Mouse (Mus musculus) heart, postnatal 0 days (tissue): Measurements from ENCODE around the gene Camkv. TPM values are rescaled to one million over a fixed set of nuclear protein-coding genes. Genes with fewer than 3 reads are reported as not detected.

Source experiments
- ATAC-seq: fragments of 200-750 bp; cut with Nextera tagmentation; 2 replicates; pipeline ENCODE4 v1.8.0; 2017; ENCODE audit warnings: low read depth, moderate number of reproducible peaks, moderate library complexity; ENCODE audit not compliant: insufficient read depth
- DNase-seq: peaks from one replicate; pipeline ENCODE4 v3.0.0-alpha.2; 2016; ENCODE audit warnings: low spot score
- H3K27ac ChIP-seq: fragments of 300-500 bp; sonication (generic); 2 replicates; pipeline ENCODE4 v1.5.1; 2014; ENCODE audit warnings: low read depth, mild to moderate bottlenecking
- H3K27me3 ChIP-seq: fragments of 300-500 bp; sonication (generic); 2 replicates; pipeline ENCODE4 v1.6.1; 2014; ENCODE audit warnings: low read length, mixed read lengths; ENCODE audit not compliant: control insufficient read depth, insufficient read depth
- H3K36me3 ChIP-seq: fragments of 300-500 bp; sonication (generic); replicated peaks from 2 replicates; pipeline ENCODE4 v1.6.1; 2014; ENCODE audit warnings: low read length, mixed read lengths; ENCODE audit not compliant: control insufficient read depth, insufficient read depth
- H3K4me1 ChIP-seq: fragments of 300-500 bp; sonication (generic); 2 replicates; pipeline ENCODE4 v1.6.1; 2014; ENCODE audit warnings: antibody characterized with exemption; ENCODE audit not compliant: control insufficient read depth, insufficient read depth
- H3K4me2 ChIP-seq: fragments of 300-500 bp; sonication (generic); 2 replicates; pipeline ENCODE4 v1.6.1; 2014; ENCODE audit warnings: low read depth, mild to moderate bottlenecking, low read length, moderate library complexity
- H3K4me3 ChIP-seq: fragments of 300-500 bp; sonication (generic); 2 replicates; pipeline ENCODE4 v1.5.1; 2014; ENCODE audit warnings: low read depth, low read length
- H3K9ac ChIP-seq: fragments of 300-500 bp; sonication (generic); replicated peaks from 2 replicates; pipeline ENCODE4 v1.6.1; 2014; ENCODE audit warnings: low read depth, low read length, mixed read lengths
- H3K9me3 ChIP-seq: fragments of 300-500 bp; sonication (generic); replicated peaks from 2 replicates; pipeline ENCODE4 v1.6.1; 2016; ENCODE audit warnings: low read length; ENCODE audit not compliant: control insufficient read depth
- CTCF ChIP-seq: IDR thresholded peaks from 2 replicates; pipeline ENCODE4 v1.5.1; 2016; ENCODE audit warnings: antibody characterized with exemption, control low read depth, low read depth
- EP300 ChIP-seq: IDR thresholded peaks from 2 replicates; pipeline ENCODE4 v1.6.1; 2016; ENCODE audit warnings: antibody characterized with exemption, low read depth
- WGBS: fragments of 180-500 bp; shearing (Covaris S2); extraction: QIAGEN DNeasy Blood & Tissue Kit; methylation state at CpG from one replicate; pipeline ENCODE4 v1.1.7; 2014; 5-methylcytosine and 5-hydroxymethylcytosine counted together
- polyA plus RNA-seq: library from polyadenylated mRNA; unstranded; fragments of >200 nt; fragmentation: Nextera tagmentation; extraction: Ambion mirVana; gene quantifications from 2 replicates; pipeline ENCODE4 v1.2.1, GENCODE M21; 2015
- total RNA-seq: library from RNA; depleted of rRNA; stranded (reverse); fragments of >200 nt; gene quantifications from 2 replicates; pipeline ENCODE4 v1.2.3, GENCODE M21; 2014; ENCODE audit warnings: low replicate concordance; rRNA removed

Camkv gene
- total and polyA plus RNA-seq, 2 experiments from 2014 or later: not detected

- DNase-seq (no peak), ATAC-seq (no peak)
- Histone ChIP-seq H3K4me3 (no peak overlapping the region), H3K27ac (peak overlapping the region; percentile 38; the same call in 1 of the 2 replicates), H3K36me3 (no peaks in the 10 kb centered on the region), H3K27me3 (no peaks in the 10 kb centered on the region), H3K9ac (no peak overlapping the region), H3K4me2 (no peak overlapping the region), H3K9me3 (no peaks in the 10 kb centered on the region), H3K4me1 (no peaks in the 10 kb centered on the region)
- WGBS: 27% methylated on average over 2 of the region's 2 CpGs
- no peak for TF ChIP-seq EP300
- TF ChIP-seq CTCF: no peak
These were observed 59.0 kb downstream of the Camkv start for GRCm38 (mm10) chr9:107994464-107994863.

- Histone ChIP-seq H3K9ac (no peak overlapping the region), H3K4me2 (no peak overlapping the region), H3K27me3 (no peaks in the 10 kb centered on the region), H3K36me3 (no peaks in the 10 kb centered on the region), H3K9me3 (no peaks in the 10 kb centered on the region), H3K27ac (no peak overlapping the region), H3K4me1 (no peaks in the 10 kb centered on the region), H3K4me3 (no peak overlapping the region)
- TF ChIP-seq CTCF (no peak), EP300 (no peak)
- ATAC-seq (no peak), DNase-seq (no peak)
- WGBS: 92% methylated on average over 21 of the region's 21 CpGs
These were observed 60.0 kb downstream of the Camkv start for GRCm38 (mm10) chr9:107995513-107995912.

GRCm38 (mm10) chr9:107996049-107996448 is 60.6 kb downstream of the Camkv start, which contains the start of gene Gm20662:
TSS of gene Gm20662 (plus strand) at chr9:107996349.
- no peaks in the 10 kb centered on the region for H3K9me3 ChIP-seq
- no peaks in the 10 kb centered on the region for H3K36me3 ChIP-seq
- H3K27me3 ChIP-seq: no peaks in the 10 kb centered on the region
- no peak within 1 kb of the TSS for H3K4me3 ChIP-seq
- TF ChIP-seq CTCF (no peak), EP300 (no peak)
- H3K4me2 ChIP-seq: no peak within 1 kb of the TSS
- H3K27ac ChIP-seq: 0 out of 2 replicates have a peak within 1 kb of the TSS, but pooled peaks have one; percentile 30
- DNase-seq: no peak
- no peak within 1 kb of the TSS for H3K9ac ChIP-seq
- H3K4me1 ChIP-seq: no peaks in the 10 kb centered on the region
- no peak for ATAC-seq
- WGBS: 77% methylated on average over 5 of the region's 5 CpGs

Other genes starting within 250 kb of the Camkv start
- 38.4 and 59.5 TPM in 2 replicates for gene Sema3f, start 225.2 kb upstream of the Camkv start, total RNA-seq
- 2.6 and 2.7 TPM in 2 replicates for gene Sema3f, start 225.2 kb upstream of the Camkv start, polyA plus RNA-seq
- gene Rbm5, start 164.7 kb upstream of the Camkv start, total RNA-seq: 53.5 and 90.6 TPM in 2 replicates
- gene Rbm5, start 164.7 kb upstream of the Camkv start, polyA plus RNA-seq: 81.7 and 88.9 TPM in 2 replicates
- gene Rbm6, start 62.4 kb upstream of the Camkv start, total RNA-seq: 20.3 and 35.1 TPM in 2 replicates
- 27.1 and 28.3 TPM in 2 replicates for gene Rbm6, start 62.4 kb upstream of the Camkv start, polyA plus RNA-seq
- gene Mon1a, start 47.5 kb upstream of the Camkv start, total RNA-seq: 12.1 and 16.4 TPM in 2 replicates
- 9.9 TPM in 2 replicates for gene Mon1a, start 47.5 kb upstream of the Camkv start, polyA plus RNA-seq
- 1.8 and 20.1 TPM in 2 replicates for gene Mst1r, start 28.8 kb upstream of the Camkv start, total RNA-seq
- 0.74 and 1.2 TPM in 2 replicates for gene Mst1r, start 28.8 kb upstream of the Camkv start, polyA plus RNA-seq
- not detected in 2 replicates for gene Actl11, start 7.2 kb upstream of the Camkv start, total RNA-seq
- gene Actl11, start 7.2 kb upstream of the Camkv start, polyA plus RNA-seq: not detected in 2 replicates
- gene Traip, start 14.5 kb downstream of the Camkv start, total RNA-seq: 4.8 and 10.0 TPM in 2 replicates
- 2.3 and 3.3 TPM in 2 replicates for gene Traip, start 14.5 kb downstream of the Camkv start, polyA plus RNA-seq
- 52.0 and 55.6 TPM in 2 replicates for gene Uba7, start 39.8 kb downstream of the Camkv start, total RNA-seq
- 16.4 and 18.0 TPM in 2 replicates for gene Uba7, start 39.8 kb downstream of the Camkv start, polyA plus RNA-seq
- gene Gm20661, start 47.4 kb downstream of the Camkv start, total RNA-seq: 0.19 and 4.6 TPM in 2 replicates
- gene Gm20661, start 47.4 kb downstream of the Camkv start, polyA plus RNA-seq: 0.52 and 0.57 TPM in 2 replicates
- 34.0 and 34.3 TPM in 2 replicates for gene Inka1, start 50.2 kb downstream of the Camkv start, total RNA-seq
- 37.0 and 38.4 TPM in 2 replicates for gene Inka1, start 50.2 kb downstream of the Camkv start, polyA plus RNA-seq
- gene Cdhr4, start 56.8 kb downstream of the Camkv start, total RNA-seq: 1.5 and 10.0 TPM in 2 replicates
- gene Cdhr4, start 56.8 kb downstream of the Camkv start, polyA plus RNA-seq: 1.3 and 1.7 TPM in 2 replicates
- gene Gm20662, start 60.7 kb downstream of the Camkv start, total RNA-seq: 1.8 TPM in 1 of 2 replicates, not detected in the other
- gene Gm20662, start 60.7 kb downstream of the Camkv start, polyA plus RNA-seq: 0.56 and 0.62 TPM in 2 replicates
- 102 and 132 TPM in 2 replicates for gene Ip6k1, start 66.8 kb downstream of the Camkv start, total RNA-seq
- gene Ip6k1, start 66.8 kb downstream of the Camkv start, polyA plus RNA-seq: 25.4 and 27.6 TPM in 2 replicates
- gene Gmppb, start 113.6 kb downstream of the Camkv start, total RNA-seq: 13.1 and 18.1 TPM in 2 replicates
- 15.7 and 17.2 TPM in 2 replicates for gene Gmppb, start 113.6 kb downstream of the Camkv start, polyA plus RNA-seq
- 1.4 and 7.6 TPM in 2 replicates for gene Amigo3, start 117.5 kb downstream of the Camkv start, total RNA-seq
- gene Amigo3, start 117.5 kb downstream of the Camkv start, polyA plus RNA-seq: 1.4 and 1.6 TPM in 2 replicates
- gene Mst1, start 144.8 kb downstream of the Camkv start, total RNA-seq: not detected in 2 replicates
- gene Mst1, start 144.8 kb downstream of the Camkv start, polyA plus RNA-seq: 0.07 TPM in 1 of 2 replicates, not detected in the other
- 40.5 and 60.2 TPM in 2 replicates for gene Rnf123, start 147.7 kb downstream of the Camkv start, total RNA-seq
- 24.6 and 32.9 TPM in 2 replicates for gene Rnf123, start 147.7 kb downstream of the Camkv start, polyA plus RNA-seq
- gene Apeh, start 158.9 kb downstream of the Camkv start, total RNA-seq: 36.5 and 43.5 TPM in 2 replicates
- 32.8 TPM in 2 replicates for gene Apeh, start 158.9 kb downstream of the Camkv start, polyA plus RNA-seq